Mouse (Mus musculus) ES-Bruce4 (cell line): Measurements from ENCODE around the gene Car7.

Source experiments
- CTCF ChIP-seq: IDR thresholded peaks from one replicate; pipeline ENCODE4 v1.8.1; 2011; ENCODE audit warnings: low read depth, low read length
- EP300 ChIP-seq: IDR thresholded peaks from 2 replicates; pipeline ENCODE4 v1.6.1; 2011; ENCODE audit warnings: low read depth, low read length; ENCODE audit not compliant: insufficient read depth

DNA sequence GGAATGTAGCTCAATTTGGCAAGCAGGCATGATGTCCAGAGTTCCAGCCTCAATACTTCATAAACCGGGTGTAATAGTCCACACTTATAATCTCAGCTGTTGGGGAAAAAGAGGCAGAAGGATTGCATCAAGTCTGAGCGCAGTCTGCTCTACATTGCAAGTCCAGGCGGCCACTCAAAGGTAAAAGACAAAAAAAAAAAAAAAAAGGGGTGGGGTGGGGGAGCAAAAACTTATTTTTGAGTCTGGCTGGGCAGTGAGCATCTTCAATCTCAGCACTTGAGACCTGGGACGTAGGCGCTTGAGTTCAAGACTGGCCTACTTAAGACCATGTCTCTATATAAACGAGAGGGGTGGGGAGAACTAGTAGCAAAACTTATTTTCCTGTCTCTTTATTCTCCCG is 938 bp upstream of the Car7 start:
- TF ChIP-seq EP300 (no peak), CTCF (no peak)
